Mouse (Mus musculus) MEL (cell line): ENCODE data around the gene Dlx4. TPM values are rescaled to one million over a fixed set of nuclear protein-coding genes. Genes with fewer than 3 reads are reported as not detected.

Experiments
- DNase-seq: peaks from one replicate; pipeline ENCODE4 v3.0.0; 2011; ENCODE audit warnings: low read depth, low spot score
- H3K27ac ChIP-seq: 2 replicates; pipeline ENCODE4 v1.5.1; 2012; ENCODE audit warnings: low read depth, mild to moderate bottlenecking, control low read depth, low read length, moderate library complexity; ENCODE audit not compliant: control insufficient read depth
- H3K27me3 ChIP-seq, 2 experiments: fragments of 150-350 bp in 1 of 2; sonication (generic) in 1 of 2; 2 replicates each; pipeline ENCODE4 v1.6.1; 2012; ENCODE audit warnings: low read length in 2 of 2, mild to moderate bottlenecking in 2 of 2, improper control_type of control experiment in 1 of 2, moderate library complexity in 1 of 2; ENCODE audit not compliant: insufficient read depth in 2 of 2, control insufficient read depth in 1 of 2
- H3K36me3 ChIP-seq, 2 experiments: 2 replicates each; pipeline ENCODE4 v1.6.1; 2012 to 2014; ENCODE audit warnings: low read length in 2 of 2, improper control_type of control experiment in 1 of 2, inconsistent platforms in 1 of 2, mild to moderate bottlenecking in 1 of 2; ENCODE audit not compliant: insufficient read depth in 2 of 2, control insufficient read depth in 1 of 2
- H3K4me1 ChIP-seq, 2 experiments: fragments of 150-350 bp in 1 of 2; sonication (generic) in 1 of 2; 2 replicates each; pipeline ENCODE4 v1.6.1; 2012; ENCODE audit warnings: low read length in 2 of 2, improper control_type of control experiment in 1 of 2, mild to moderate bottlenecking in 1 of 2; ENCODE audit not compliant: insufficient read depth in 2 of 2, control insufficient read depth in 1 of 2
- H3K4me3 ChIP-seq, 2 experiments: fragments of 150-350 bp in 1 of 2; sonication (generic) in 1 of 2; 2 replicates each; pipeline ENCODE4 v1.5.1; 2012; ENCODE audit warnings: low read depth in 2 of 2, low read length in 2 of 2, mild to moderate bottlenecking in 2 of 2, moderate library complexity in 2 of 2, control low read depth in 1 of 2, improper control_type of control experiment in 1 of 2; ENCODE audit not compliant: control insufficient read depth in 1 of 2, insufficient read depth in 1 of 2
- H3K79me2 ChIP-seq: 2 replicates; pipeline ENCODE4 v1.6.1; 2012; ENCODE audit warnings: mild to moderate bottlenecking, low read length, moderate library complexity; ENCODE audit not compliant: control insufficient read depth, poor library complexity, insufficient read depth
- H3K9ac ChIP-seq: 2 replicates; pipeline ENCODE4 v1.6.1; 2012; ENCODE audit warnings: low read depth, mild to moderate bottlenecking, control low read depth, low read length, moderate library complexity; ENCODE audit not compliant: control insufficient read depth, poor library complexity, severe bottlenecking
- H3K9me3 ChIP-seq: fragments of 150-350 bp; sonication (generic); replicated peaks from 2 replicates; pipeline ENCODE4 v1.6.1; 2012; ENCODE audit warnings: mild to moderate bottlenecking, low read length, improper control_type of control experiment, moderate library complexity; ENCODE audit not compliant: insufficient read depth
- BHLHE40 ChIP-seq: IDR thresholded peaks from 2 replicates; pipeline ENCODE4 v1.6.1; 2012; ENCODE audit warnings: low read depth, mild to moderate bottlenecking, inconsistent platforms, low read length, improper control_type of control experiment, borderline replicate concordance
- CTCF ChIP-seq, 3 experiments: IDR thresholded peaks in 2 of 3; conservative IDR thresholded peaks in 1 of 3; 2 replicates each; pipeline ENCODE4 v1.5.1; 2011 to 2012; ENCODE audit warnings: low read length in 3 of 3, low read depth in 2 of 3, mild to moderate bottlenecking in 2 of 3, improper control_type of control experiment in 1 of 3, inconsistent platforms in 1 of 3, mixed read lengths in 1 of 3, moderate library complexity in 1 of 3; ENCODE audit not compliant: control insufficient read depth in 1 of 3, insufficient read depth in 1 of 3, poor library complexity in 1 of 3, severe bottlenecking in 1 of 3
- E2F4 ChIP-seq: IDR thresholded peaks from 2 replicates; pipeline ENCODE4 v1.6.1; 2011; ENCODE audit warnings: low read depth, low read length, improper control_type of control experiment, borderline replicate concordance
- ELF1 ChIP-seq: IDR thresholded peaks from 2 replicates; pipeline ENCODE4 v1.6.1; 2014; ENCODE audit warnings: low read depth, mild to moderate bottlenecking, inconsistent platforms, low read length, improper control_type of control experiment, moderate library complexity
- GABPA ChIP-seq: IDR thresholded peaks from 2 replicates; pipeline ENCODE4 v1.6.1; 2012; ENCODE audit warnings: low read depth, mild to moderate bottlenecking, inconsistent platforms, low read length, improper control_type of control experiment, moderate library complexity
- GATA1 ChIP-seq: IDR thresholded peaks from 2 replicates; pipeline ENCODE4 v1.6.1; 2011; ENCODE audit warnings: low read depth, low read length, improper control_type of control experiment
- HCFC1 ChIP-seq: IDR thresholded peaks from 2 replicates; pipeline ENCODE4 v1.6.1; 2012; ENCODE audit warnings: low read depth, mild to moderate bottlenecking, inconsistent platforms, low read length, improper control_type of control experiment, moderate library complexity
- MAFK ChIP-seq: IDR thresholded peaks from 2 replicates; pipeline ENCODE4 v1.6.1; 2011; ENCODE audit warnings: low read depth, mild to moderate bottlenecking, low read length, improper control_type of control experiment, borderline replicate concordance
- MAZ ChIP-seq: IDR thresholded peaks from 2 replicates; pipeline ENCODE4 v1.6.1; 2012; ENCODE audit warnings: low read depth, mild to moderate bottlenecking, inconsistent platforms, low read length, improper control_type of control experiment
- MEF2A ChIP-seq: IDR thresholded peaks from 2 replicates; pipeline ENCODE4 v1.6.1; 2014; ENCODE audit warnings: low read depth, mild to moderate bottlenecking, inconsistent platforms, low read length, improper control_type of control experiment; ENCODE audit not compliant: poor library complexity, insufficient replicate concordance, severe bottlenecking; ENCODE audit errors: extremely low read depth
- MYC ChIP-seq: IDR thresholded peaks from 2 replicates; pipeline ENCODE4 v1.6.1; 2011; ENCODE audit warnings: low read depth, mild to moderate bottlenecking, low read length, improper control_type of control experiment, moderate library complexity
- NELFE ChIP-seq: IDR thresholded peaks from 2 replicates; pipeline ENCODE4 v1.6.1; 2011; ENCODE audit warnings: low read depth, low read length, improper control_type of control experiment
- POLR2A ChIP-seq, 2 experiments: IDR thresholded peaks; 2 replicates each; pipeline ENCODE4 v1.6.1; 2011 to 2012; ENCODE audit warnings: low read length in 2 of 2, mild to moderate bottlenecking in 2 of 2, control low read depth in 1 of 2, improper control_type of control experiment in 1 of 2, low read depth in 1 of 2, moderate library complexity in 1 of 2; ENCODE audit not compliant: control insufficient read depth in 1 of 2, insufficient read depth in 1 of 2, poor library complexity in 1 of 2
- SIN3A ChIP-seq: IDR thresholded peaks from 2 replicates; pipeline ENCODE4 v1.6.1; 2012; ENCODE audit warnings: low read length, improper control_type of control experiment, inconsistent platforms
- TAL1 ChIP-seq: IDR thresholded peaks from 2 replicates; pipeline ENCODE4 v1.6.1; 2012; ENCODE audit warnings: mild to moderate bottlenecking, inconsistent platforms, low read length, moderate library complexity, mixed read lengths
- TBP ChIP-seq: IDR thresholded peaks from 2 replicates; pipeline ENCODE4 v1.8.0; 2011; ENCODE audit warnings: low read depth, low read length, improper control_type of control experiment
- TCF12 ChIP-seq: IDR thresholded peaks from 2 replicates; pipeline ENCODE4 v1.6.1; 2014; ENCODE audit warnings: low read depth, mild to moderate bottlenecking, inconsistent platforms, low read length, improper control_type of control experiment, moderate library complexity
- UBTF ChIP-seq: IDR thresholded peaks from 2 replicates; pipeline ENCODE4 v1.6.1; 2012; ENCODE audit warnings: low read depth, mild to moderate bottlenecking, inconsistent platforms, low read length, improper control_type of control experiment, moderate library complexity, borderline replicate concordance; ENCODE audit not compliant: insufficient read depth
- USF1 ChIP-seq: IDR thresholded peaks from 2 replicates; pipeline ENCODE4 v1.6.1; 2014; ENCODE audit warnings: low read depth, mild to moderate bottlenecking, inconsistent platforms, low read length, improper control_type of control experiment, moderate library complexity
- ZC3H11A ChIP-seq: IDR thresholded peaks from 2 replicates; pipeline ENCODE4 v1.6.1; 2012; ENCODE audit warnings: low read depth, mild to moderate bottlenecking, inconsistent platforms, low read length, improper control_type of control experiment
- ZMIZ1 ChIP-seq: IDR thresholded peaks from 2 replicates; pipeline ENCODE4 v1.6.1; 2012; ENCODE audit warnings: low read depth, mild to moderate bottlenecking, inconsistent platforms, low read length, improper control_type of control experiment, moderate library complexity
- ZNF384 ChIP-seq: IDR thresholded peaks from 2 replicates; pipeline ENCODE4 v1.6.1; 2012; ENCODE audit warnings: low read depth, mild to moderate bottlenecking, inconsistent platforms, low read length, improper control_type of control experiment
- polyA plus RNA-seq, 2 experiments: library from polyadenylated mRNA; stranded (reverse) in 1 of 2; unstranded in 1 of 2; fragments of >175 nt in 1 of 2; fragments of >200 nt in 1 of 2; gene quantifications; 2 replicates each; pipeline versions ENCODE4 v1.2.1 to v1.2.4; 2012; ENCODE audit warnings: low replicate concordance in 2 of 2, low read depth in 1 of 2; ENCODE audit not compliant: insufficient read length in 2 of 2, insufficient read depth in 1 of 2, missing spikeins in 1 of 2
- total RNA-seq: library from RNA; depleted of rRNA; stranded (reverse); fragments of 300-350 nt; gene quantifications from 2 replicates; pipeline ENCODE4 v1.2.3, GENCODE M21; 2012; rRNA removed

Gene Dlx4
- total RNA-seq (not detected in 2 replicates), polyA plus RNA-seq (not detected)

GRCm38 (mm10) chr11:95145851-95146403 is at the start of gene Dlx4:
Gene Dlx4, minus strand, starts transcription at chr11:95146263.
- Histone ChIP-seq H3K4me3 (no peak within 1 kb of the TSS), H3K27ac (no peak within 1 kb of the TSS), H3K9me3 (no peaks in the 10 kb centered on the region), H3K36me3 (no peaks in the 10 kb centered on the region), H3K9ac (no peak within 1 kb of the TSS), H3K27me3 (peaks cover 9% of the 10 kb centered on the region in 2 experiments), H3K79me2 (no peaks in the 10 kb centered on the region), H3K4me1 (no peaks in the 10 kb centered on the region)
- TF ChIP-seq HCFC1 (no peak), GABPA (no peak), POLR2A (IDR thresholded peaks at IDR 0.05; ENCODE audit: control insufficient read depth in 1 of 2, insufficient read depth in 1 of 2, low read depth in 1 of 2, low read length in 2 of 2, poor library complexity in 1 of 2) (no peak), ELF1 (no peak), SIN3A (no peak), USF1 (no peak), UBTF (no peak), E2F4 (no peak), ZNF384 (no peak), GATA1 (no peak), NELFE (no peak), MYC (no peak), TBP (no peak), ZMIZ1 (no peak), MEF2A (no peak), BHLHE40 (no peak), MAZ (no peak), MAFK (no peak), TCF12 (no peak)
- DNase-seq: no peak

- no peak overlapping the region for H3K27ac ChIP-seq
- H3K9ac ChIP-seq: no peak overlapping the region
- no peaks in the 10 kb centered on the region for H3K79me2 ChIP-seq
- H3K27me3 ChIP-seq: peaks cover 26 to 40% of the 10 kb centered on the region in 2 experiments
- no peaks in the 10 kb centered on the region for H3K4me1 ChIP-seq
- H3K4me3 ChIP-seq: no peak overlapping the region
- no peak for DNase-seq
- H3K9me3 ChIP-seq: no peaks in the 10 kb centered on the region
- H3K36me3 ChIP-seq: no peaks in the 10 kb centered on the region
- TF ChIP-seq POLR2A (IDR thresholded peaks at IDR 0.05; ENCODE audit: control insufficient read depth in 1 of 2, insufficient read depth in 1 of 2, low read depth in 1 of 2, low read length in 2 of 2, poor library complexity in 1 of 2) (no peak), TAL1 (no peak), ZC3H11A (no peak), CTCF (IDR thresholded peaks at IDR 0.05 in 2 of 3, conservative IDR thresholded peaks at IDR 0.05 in 1 of 3; ENCODE audit: control insufficient read depth in 1 of 3, insufficient read depth in 1 of 3, low read depth in 2 of 3, low read length in 3 of 3, poor library complexity in 1 of 3, severe bottlenecking in 1 of 3) (no peak)
- TF ChIP-seq, all 39 proteins: peak for 0
These were observed 43.8 kb upstream of the Dlx4 start for GRCm38 (mm10) chr11:95189863-95190262.
